Mouse (Mus musculus) Muller cell, postnatal 12 days (primary cell): ENCODE results near the gene Ndufv3.
"Not testable (repeated sequence)": the region's sequence is repeated elsewhere in the genome, so short reads cannot be mapped to it uniquely, and the experiment has no call there.

Experiments used
- DNase-seq: peaks from one replicate; pipeline ENCODE4 v3.0.0-alpha.2; 2015; ENCODE audit errors: inconsistent ontology term

Ndufv3 gene

GRCm38 (mm10) chr17:31511792-31512495 is 8.0 kb upstream of the Ndufv3 start:
- peak; percentile 92 for DNase-seq

GRCm38 (mm10) chr17:31512593-31512992 is 7.3 kb upstream of the Ndufv3 start:
- no peak for DNase-seq

- no peak for DNase-seq
Measured at GRCm38 (mm10) chr17:31514696-31515095, 5.2 kb upstream of the Ndufv3 start.

- DNase-seq, result no peak
Measured at GRCm38 (mm10) chr17:31519344-31519945, 470 bp upstream of the Ndufv3 start.

- peak; percentile 25 for DNase-seq
Measured at GRCm38 (mm10) chr17:31520895-31521294, 980 bp downstream of the Ndufv3 start.

- no peak for DNase-seq
Measured at GRCm38 (mm10) chr17:31521948-31522347, 2.0 kb downstream of the Ndufv3 start.

GRCm38 (mm10) chr17:31525114-31525513 is 5.2 kb downstream of the Ndufv3 start:
- no peak for DNase-seq

GRCm38 (mm10) chr17:31525816-31526215 is 5.9 kb downstream of the Ndufv3 start:
- no peak for DNase-seq

- DNase-seq, result peak; percentile 45
Measured at GRCm38 (mm10) chr17:31529314-31529713, 9.4 kb downstream of the Ndufv3 start.

GRCm38 (mm10) chr17:31531441-31532158 is 11.7 kb downstream of the Ndufv3 start:
- no peak for DNase-seq

- not testable (repeated sequence) for DNase-seq
Measured at GRCm38 (mm10) chr17:31532331-31532730, 12.4 kb downstream of the Ndufv3 start.

- no peak for DNase-seq
Measured at GRCm38 (mm10) chr17:31535358-31535757, 15.4 kb downstream of the Ndufv3 start.

- peak; percentile 92 for DNase-seq
Measured at GRCm38 (mm10) chr17:31535871-31536629, 16.1 kb downstream of the Ndufv3 start.

GRCm38 (mm10) chr17:31540101-31540500 is 20.2 kb downstream of the Ndufv3 start:
- DNase-seq, result no peak

- no peak for DNase-seq
Measured at GRCm38 (mm10) chr17:31540809-31541459, 21.0 kb downstream of the Ndufv3 start.

GRCm38 (mm10) chr17:31541460-31541831 is 21.5 kb downstream of the Ndufv3 start:
- DNase-seq, result no peak

GRCm38 (mm10) chr17:31543574-31543973 is 23.7 kb downstream of the Ndufv3 start:
- DNase-seq, result no peak

GRCm38 (mm10) chr17:31546444-31547196 is 26.7 kb downstream of the Ndufv3 start:
- no peak for DNase-seq

GRCm38 (mm10) chr17:31547974-31548373 is 28.1 kb downstream of the Ndufv3 start:
- no peak for DNase-seq

- no peak for DNase-seq
Measured at GRCm38 (mm10) chr17:31549389-31549788, 29.5 kb downstream of the Ndufv3 start.

- not testable (repeated sequence) for DNase-seq
Measured at GRCm38 (mm10) chr17:31552601-31553000, 32.7 kb downstream of the Ndufv3 start.
